Comparison of ENCODE assay signal across 8 mouse cellular contexts in the genomic region with DNA sequence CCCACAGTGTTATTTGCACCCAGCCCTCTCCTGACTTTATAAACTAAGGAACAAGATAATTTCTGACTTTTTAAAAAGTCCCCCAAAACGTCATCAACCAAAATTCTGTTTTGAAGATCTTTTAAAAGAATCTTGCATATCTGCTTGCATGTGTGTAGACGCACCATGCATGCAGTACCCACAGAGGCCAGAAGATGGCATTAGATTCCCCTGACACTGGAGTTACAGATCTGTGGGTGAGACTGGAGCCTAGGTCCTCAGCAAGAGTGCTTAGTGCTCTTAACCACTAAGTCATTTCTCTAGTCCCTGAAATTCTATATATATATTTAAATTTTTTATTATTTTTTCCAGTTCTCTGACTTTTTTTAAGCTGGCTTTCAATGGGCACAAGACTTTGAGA.
DNase-seq lines count a peak whose midpoint lies in the region; ATAC-seq and TF ChIP-seq lines count a peak whose summit lies in the region.

No protein-coding gene starts in this region.

- no peaks in the 10 kb centered on the region for H3K36me3 ChIP-seq in kidney, embryonic 15.5 days
- H3K36me3 ChIP-seq in midbrain, postnatal 0 days (ENCODE audit: insufficient read depth, low read length): no peaks in the 10 kb centered on the region

- POLR2A ChIA-PET in Patski (lab: Charles Lee): no interaction called here

- H3K27me3 ChIP-seq in kidney, embryonic 15.5 days: no peaks in the 10 kb centered on the region
- no peaks in the 10 kb centered on the region for H3K27me3 ChIP-seq in Patski
- no peaks in the 10 kb centered on the region for H3K27me3 ChIP-seq in midbrain, postnatal 0 days (ENCODE audit: insufficient read depth, low read length)

- H3K4me2 ChIP-seq in kidney, embryonic 15.5 days: no peak overlapping the region
- no peak overlapping the region for H3K4me2 ChIP-seq in midbrain, postnatal 0 days (ENCODE audit: low read depth, low read length, poor library complexity, severe bottlenecking)

- no peaks in the 10 kb centered on the region for H3K9me3 ChIP-seq in kidney, embryonic 15.5 days (replicated peaks)
- H3K9me3 ChIP-seq in midbrain, postnatal 0 days (ENCODE audit: low read length): no peaks in the 10 kb centered on the region

- no peak overlapping the region for H3K27ac ChIP-seq in kidney, embryonic 15.5 days
- no peak overlapping the region for H3K27ac ChIP-seq in midbrain, postnatal 0 days (ENCODE audit: low read depth, low read length)

- WGBS in kidney, embryonic 15.5 days: 52% methylated on average over 2 of the region's 2 CpGs
- 43% methylated on average over 2 of the region's 2 CpGs for WGBS in midbrain, postnatal 0 days

- no peaks in the 10 kb centered on the region for H3K4me1 ChIP-seq in kidney, embryonic 15.5 days
- H3K4me1 ChIP-seq in midbrain, postnatal 0 days (ENCODE audit: insufficient read depth, low read length): no peaks in the 10 kb centered on the region

- no peak for ATAC-seq in kidney, embryonic 15.5 days (replicated peaks; ENCODE audit: low FRiP score)
- ATAC-seq in Patski: no peak
- ATAC-seq in midbrain, postnatal 0 days (ENCODE audit: low FRiP score): no peak
- no peak for ATAC-seq in monocyte, adult 5-6 weeks (replicated peaks; ENCODE audit: insufficient number of reproducible peaks, low FRiP score, low TSS enrichment, poor library complexity, severe bottlenecking)

- peak; percentile 88 for TF ChIP-seq CTCF in Patski (IDR thresholded peaks at IDR 0.05)
- TF ChIP-seq CTCF in midbrain, postnatal 0 days (IDR thresholded peaks at IDR 0.05): peak; percentile 68

- CTCF ChIA-PET in Patski (lab: Charles Lee): interaction anchor here (1.2 to 1.5 kb wide), 2 partner anchors 199 to 201 kb away, joined by 3 to 5 read pairs; no protein-coding TSS in a partner anchor

- no peak overlapping the region for H3K4me3 ChIP-seq in kidney, embryonic 15.5 days (replicated peaks)
- H3K4me3 ChIP-seq in midbrain, postnatal 0 days (ENCODE audit: low read depth, low read length): no peak overlapping the region

- H3K9ac ChIP-seq in kidney, embryonic 15.5 days: no peak overlapping the region
- H3K9ac ChIP-seq in midbrain, postnatal 0 days (replicated peaks; ENCODE audit: low read length, poor library complexity, severe bottlenecking): no peak overlapping the region

- in situ Hi-C loops in Patski (cut with MboI; ENCODE audit: low pct_unique_long_range_greater_than_20kb): loop anchor here (5.0 kb wide), 1 partner anchor 199 kb away; no protein-coding TSS in a partner anchor

- peak; percentile 33 for DNase-seq in kidney, adult 11 months
- DNase-seq in 416B (ENCODE audit: low read depth): peak; percentile 78
- no peak for DNase-seq in Patski (ENCODE audit: low read depth, low spot score)
- DNase-seq in embryo, embryonic 11.5 days (ENCODE audit: low read depth, low spot score): peak; percentile 13
- peak; percentile 81 for DNase-seq in kidney, adult 9 months
- peak; percentile 32 for DNase-seq in midbrain, postnatal 0 days (ENCODE audit: low spot score)
